Mouse (Mus musculus) adrenal gland, adult 8-10 months (tissue): ENCODE data around the gene Gps2. TPM values are rescaled to one million over a fixed set of nuclear protein-coding genes. Genes with fewer than 3 reads are reported as not detected.

Experiments used
- DNase-seq: peaks from one replicate; pipeline ENCODE4 v3.0.0; 2022
- total RNA-seq, 4 experiments: library from RNA; stranded (reverse); gene quantifications; 2 replicates each; pipeline ENCODE4 v1.2.4; 2022

The Gps2 gene
- total RNA-seq = 10 to 100 TPM; 44.0 to 72.7 (median 52.0) TPM

DNA sequence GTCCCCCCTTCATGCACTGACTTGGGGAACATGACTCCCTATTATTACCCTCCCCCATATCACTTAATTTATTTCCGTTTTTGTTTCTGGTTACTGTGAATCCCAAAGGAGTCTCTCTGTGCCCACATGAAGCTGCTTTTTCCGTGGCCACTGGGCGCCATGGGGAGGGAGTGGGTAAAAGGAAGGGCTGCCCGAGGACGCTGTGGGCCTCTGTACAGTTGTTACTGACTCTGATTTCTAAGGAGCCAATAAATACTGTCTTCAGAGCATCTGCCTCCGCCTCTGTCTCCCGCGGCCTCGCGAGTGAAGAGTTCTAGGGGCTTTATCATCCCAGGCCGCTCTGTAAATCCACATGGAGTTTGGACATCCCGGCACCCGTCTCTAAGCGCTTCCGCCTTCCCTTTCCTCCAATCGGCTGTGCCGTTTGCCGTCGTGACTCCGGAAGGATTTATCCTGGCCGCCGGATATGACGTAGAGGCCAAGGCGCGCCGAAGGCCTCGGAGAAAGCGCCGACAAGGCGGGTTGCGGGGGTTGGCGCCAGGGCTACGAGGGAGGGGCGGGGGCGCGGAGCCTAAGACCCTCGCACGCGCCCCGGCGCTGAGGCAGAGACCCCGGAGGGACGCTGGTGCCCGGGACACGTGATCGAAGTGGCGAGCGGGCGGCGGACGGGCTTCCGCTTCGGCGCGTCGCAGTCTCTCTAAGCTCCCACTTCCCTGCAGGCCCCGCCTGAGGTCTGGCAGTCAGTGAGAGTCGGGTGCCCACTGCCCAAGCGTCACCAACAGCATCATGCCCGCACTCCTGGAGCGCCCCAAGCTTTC lies at the start of gene Gps2:
Gps2 (plus strand) TSS at position 335 of the 818 bp plus-strand sequence.
- peak; percentile 89 for DNase-seq

DNA sequence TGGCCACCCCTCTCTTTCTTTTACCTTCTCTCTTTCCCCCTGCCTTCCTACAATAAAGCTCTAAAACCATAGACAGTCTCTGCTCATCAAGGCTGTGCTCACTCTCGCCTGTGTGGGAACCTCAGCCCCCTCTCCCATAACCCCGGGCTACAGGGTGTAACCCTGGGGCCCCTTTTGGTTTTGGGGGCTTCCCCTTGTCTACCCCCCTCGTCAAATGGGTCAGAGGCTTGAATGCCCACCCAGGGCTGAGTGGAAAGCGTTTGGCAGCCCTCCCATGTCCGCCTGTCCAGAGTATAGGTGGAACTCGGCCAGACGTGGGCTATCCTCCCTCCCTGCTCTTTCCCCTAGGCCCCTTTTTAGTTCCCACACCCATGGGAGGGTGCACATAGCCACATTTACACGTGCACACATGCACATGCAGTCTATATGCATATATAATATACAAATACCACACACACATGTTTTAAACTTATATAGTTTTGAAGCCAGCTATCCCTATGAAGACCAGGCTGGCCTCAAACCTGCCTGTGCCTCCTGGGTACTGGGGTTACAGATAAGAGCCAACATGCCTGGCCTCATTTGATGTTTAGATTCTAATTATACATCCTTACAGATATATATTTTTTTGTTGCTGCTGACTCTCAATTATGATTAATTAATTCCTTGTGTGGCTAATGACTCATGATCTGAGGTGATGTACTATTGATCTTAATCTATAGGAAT lies 49.4 kb upstream of the Gps2 start:
- no peak for DNase-seq

DNA sequence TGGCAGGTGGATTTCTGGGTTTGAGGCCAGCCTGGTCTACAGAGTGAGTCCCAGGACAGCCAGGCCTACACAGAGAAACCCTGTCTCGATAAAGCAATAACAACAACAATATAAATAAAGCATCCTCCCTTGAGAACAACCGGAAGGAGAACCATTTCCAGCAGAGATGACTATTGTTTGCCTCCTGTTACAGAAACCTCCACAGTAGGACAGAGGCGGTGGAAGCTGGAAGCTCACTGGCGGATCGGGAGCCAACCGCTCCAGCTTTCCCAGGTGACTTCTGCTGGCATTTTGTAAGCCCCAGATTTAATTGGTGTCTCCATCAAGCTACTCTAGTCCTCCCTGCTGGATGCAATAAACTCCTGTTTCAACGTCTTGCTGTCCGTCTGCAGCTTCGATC lies 48.1 kb upstream of the Gps2 start:
- DNase-seq = no peak

GRCm38 (mm10) chr11:69867335-69867734 lies 46.4 kb upstream of the Gps2 start:
- DNase-seq = no peak

- no peak for DNase-seq
Measured at GRCm38 (mm10) chr11:69870289-69871069, 43.2 kb upstream of the Gps2 start.

GRCm38 (mm10) chr11:69871822-69872221 lies 41.9 kb upstream of the Gps2 start:
- DNase-seq = no peak

- no peak for DNase-seq
Measured at GRCm38 (mm10) chr11:69872451-69872850, 41.2 kb upstream of the Gps2 start.

DNA sequence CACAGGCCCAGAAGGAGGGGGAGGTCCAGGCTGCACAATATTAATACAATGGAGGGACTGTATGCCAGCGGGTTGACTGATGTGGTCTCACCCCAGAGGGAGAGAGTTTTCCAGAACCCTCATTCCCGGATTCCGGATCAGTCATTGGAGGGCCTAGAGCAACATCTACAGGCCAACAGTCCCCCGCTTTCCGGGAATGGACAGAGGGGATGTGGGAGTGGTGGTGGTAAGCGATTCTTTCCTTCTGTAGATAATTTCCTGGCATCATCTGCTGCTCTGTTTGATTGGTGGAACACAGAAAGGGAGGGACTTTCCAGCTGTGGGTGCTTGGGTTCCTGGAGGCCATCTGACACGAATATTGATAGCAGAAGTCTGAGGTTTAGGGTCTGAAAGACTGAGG lies 37.5 kb upstream of the Gps2 start:
- no peak for DNase-seq

GRCm38 (mm10) chr11:69876867-69877266 lies 36.8 kb upstream of the Gps2 start:
- DNase-seq = peak; percentile 70

GRCm38 (mm10) chr11:69877878-69878277 lies 35.8 kb upstream of the Gps2 start, which contains the start of gene Tmem95:
Tmem95 (minus strand) TSS chr11:69878018.
- no peak for DNase-seq

DNA sequence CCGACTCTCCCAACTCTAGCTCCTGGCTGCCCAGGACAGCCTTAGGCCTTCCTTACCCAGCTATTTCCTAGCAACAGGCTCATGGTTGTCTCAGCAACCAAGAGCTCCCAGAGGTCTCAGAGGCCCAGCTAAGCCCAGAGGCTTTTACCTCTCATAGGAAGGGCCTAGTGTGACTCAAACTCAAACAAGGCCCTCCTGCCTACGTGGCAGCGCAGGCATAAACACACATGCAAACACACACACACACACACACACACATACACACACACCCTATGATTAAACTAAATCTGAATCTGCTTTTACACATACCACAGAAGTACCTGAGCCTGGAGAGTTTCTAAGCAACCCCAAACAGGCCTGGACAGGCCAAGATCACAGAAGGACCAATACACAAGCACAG lies 35.3 kb upstream of the Gps2 start:
- no peak for DNase-seq

GRCm38 (mm10) chr11:69878952-69879351 lies 34.7 kb upstream of the Gps2 start:
- no peak for DNase-seq

- DNase-seq = no peak
Measured at GRCm38 (mm10) chr11:69879711-69880110, 34.0 kb upstream of the Gps2 start.

- no peak for DNase-seq
Measured at GRCm38 (mm10) chr11:69880506-69880852, 33.2 kb upstream of the Gps2 start.

DNA sequence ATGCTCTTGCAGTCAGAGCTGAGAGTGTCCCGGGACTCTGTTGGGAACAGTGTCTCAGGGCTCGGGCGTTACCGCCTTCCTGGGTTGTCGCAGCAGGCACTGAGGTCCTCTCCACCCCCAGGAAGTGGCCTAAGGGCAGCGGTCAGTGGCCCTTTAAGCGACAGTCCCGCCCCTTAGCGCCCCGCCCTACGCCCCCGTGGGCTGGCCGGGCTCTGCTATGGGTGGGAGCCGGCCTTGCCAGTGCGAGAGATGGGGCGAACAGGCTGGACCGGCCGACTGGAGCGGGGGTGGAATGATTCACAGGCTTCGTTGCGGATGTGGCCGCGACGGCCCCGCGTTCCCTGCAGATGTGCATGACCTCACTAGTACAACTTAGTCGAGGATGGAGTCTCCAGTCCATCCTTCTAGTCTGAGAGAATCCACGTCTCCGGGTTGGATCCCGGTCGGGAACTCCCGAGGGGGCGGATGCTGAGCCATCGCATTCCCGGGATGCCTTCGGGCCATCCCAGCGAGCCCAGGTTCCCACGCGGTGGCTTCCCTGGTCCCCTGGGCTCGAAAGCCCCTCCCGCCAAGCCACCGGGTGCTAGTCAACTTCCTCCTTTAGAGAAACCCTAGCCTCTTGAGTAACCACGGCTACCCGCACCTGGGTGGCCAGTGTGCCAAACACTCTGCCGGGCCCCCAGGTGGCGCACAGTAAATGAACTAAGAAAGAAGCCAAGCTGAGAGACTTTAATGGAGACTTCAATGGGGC lies 32.7 kb upstream of the Gps2 start, which contains the start of gene Kctd11:
Kctd11 (minus strand) TSS at position 554 of the 751 bp plus-strand sequence.
- DNase-seq = peak; percentile 90

DNA sequence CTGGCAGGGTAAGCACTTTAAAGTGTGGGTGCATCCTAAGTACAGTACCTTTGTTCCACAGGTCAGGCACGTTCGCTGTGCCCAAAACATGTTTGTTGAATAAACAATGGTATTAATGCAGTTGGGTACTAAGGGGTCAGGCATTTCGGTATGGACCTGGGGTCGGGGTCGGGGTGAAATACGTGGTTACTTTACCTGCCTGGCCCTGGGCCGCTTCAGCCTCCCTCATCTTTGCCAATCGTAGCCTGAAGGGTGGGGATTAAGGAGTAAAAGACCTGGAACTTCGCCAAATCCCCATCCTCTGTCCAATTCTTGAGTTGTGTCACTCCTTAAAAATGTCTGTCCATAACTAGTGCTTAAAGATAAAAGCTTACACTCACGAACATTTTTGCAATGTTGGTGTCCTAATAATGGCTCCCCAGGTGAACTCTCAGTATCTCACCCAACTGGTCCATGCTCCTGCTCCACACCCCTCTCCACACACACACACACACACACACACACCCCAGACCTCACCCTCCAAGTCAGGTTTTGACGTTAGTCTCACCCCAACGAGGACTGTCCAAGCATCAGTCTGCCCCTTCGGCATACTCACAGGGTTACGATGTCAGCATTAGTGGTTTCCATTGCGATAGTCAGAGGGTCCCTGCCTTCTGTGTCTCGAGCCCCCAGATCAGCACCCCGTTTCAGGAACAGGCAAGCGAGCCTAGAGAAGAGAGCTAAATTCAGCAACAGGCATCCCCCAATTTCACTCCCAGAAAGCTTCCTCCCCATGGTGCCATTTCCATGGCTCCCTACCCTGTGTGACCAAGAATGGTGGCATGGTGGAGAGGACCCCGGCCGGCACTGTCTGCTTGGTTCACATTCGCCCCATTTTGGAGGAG lies 31.7 kb upstream of the Gps2 start:
- no peak for DNase-seq

GRCm38 (mm10) chr11:69883066-69883465 lies 30.6 kb upstream of the Gps2 start:
- no peak for DNase-seq

DNA sequence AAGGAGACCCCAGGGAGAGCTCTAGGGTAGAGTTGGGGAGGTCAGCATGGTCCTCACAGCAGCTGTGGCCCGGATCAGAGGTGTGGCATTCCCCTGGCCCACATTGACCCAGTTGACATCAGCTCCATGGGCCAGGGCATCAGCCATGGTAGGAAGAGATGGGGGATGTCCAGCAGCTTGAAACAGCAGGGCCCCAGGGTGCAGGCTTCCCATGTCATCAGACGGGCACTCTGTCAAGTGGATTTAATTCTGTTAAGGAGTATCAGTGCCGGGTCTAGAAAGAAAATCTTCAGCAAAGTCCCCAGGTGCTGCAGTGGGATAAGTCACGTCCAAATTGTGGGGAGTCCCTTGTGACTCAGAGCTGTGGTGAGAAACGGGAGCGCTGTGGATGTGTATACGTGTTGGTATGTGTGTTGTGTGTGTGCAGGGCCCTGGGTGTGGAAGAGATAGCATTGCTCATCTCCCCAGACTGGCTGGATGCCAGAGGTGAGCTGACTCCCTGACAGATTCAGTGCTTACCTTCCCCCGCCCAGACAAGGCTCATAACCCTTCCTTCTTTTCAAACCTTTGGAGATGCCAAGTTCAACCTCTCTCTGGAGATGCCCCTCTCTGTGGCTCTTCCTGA lies 30.0 kb upstream of the Gps2 start:
- no peak for DNase-seq

DNA sequence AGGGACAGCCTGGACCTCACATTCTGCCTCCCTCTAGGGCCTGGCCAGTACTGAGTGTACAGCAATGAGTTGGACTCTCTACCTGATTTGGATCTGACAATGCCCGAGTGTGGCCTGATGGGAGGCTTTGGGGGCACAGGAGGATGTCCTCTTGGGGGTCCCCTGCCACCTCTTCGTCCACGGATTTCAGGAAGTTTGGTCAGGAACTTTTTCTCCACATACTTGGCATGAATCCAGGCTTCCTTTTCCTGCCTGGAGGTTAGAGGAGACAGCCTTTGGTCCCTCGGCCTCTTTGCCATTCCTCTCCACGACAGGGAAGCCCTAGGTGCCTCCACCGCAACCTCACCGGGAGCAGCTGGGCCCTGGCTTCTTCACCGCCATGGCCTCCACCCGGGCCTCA lies 29.4 kb upstream of the Gps2 start:
- DNase-seq = no peak

DNA sequence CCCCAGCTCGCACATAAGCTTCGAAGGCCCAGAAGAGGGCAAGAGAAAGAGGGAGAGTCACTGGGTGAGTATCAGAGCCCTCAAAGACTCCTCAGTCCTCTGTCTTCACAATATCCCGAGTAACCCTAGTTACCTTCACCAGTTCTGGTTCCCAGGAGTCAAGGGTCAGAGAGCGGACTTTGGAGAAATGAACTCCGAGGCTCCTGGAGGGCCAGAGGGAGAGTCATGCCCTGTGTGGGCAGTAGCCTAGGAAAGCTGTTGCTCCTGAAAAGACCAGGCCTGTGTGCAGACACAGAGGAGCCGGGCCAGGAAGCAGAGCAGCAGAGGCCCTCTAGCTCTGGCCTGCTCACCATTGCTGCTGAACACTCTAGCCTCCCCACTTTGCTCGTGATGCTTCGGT lies 29.0 kb upstream of the Gps2 start:
- DNase-seq = no peak
